Mouse (Mus musculus) liver, embryonic 14 days (tissue): ENCODE measurements around the gene Gss. TPM values are rescaled to one million over a fixed set of nuclear protein-coding genes. Genes with fewer than 3 reads are reported as not detected.

ENCODE experiments used
- polyA plus RNA-seq: library from polyadenylated mRNA; depleted of rRNA; stranded (reverse); fragments of >200 nt; gene quantifications from 2 replicates; pipeline ENCODE4 v1.2.3, GENCODE M21; 2012; rRNA removed

The Gss gene
- 35.3 and 39.8 TPM in 2 replicates for polyA plus RNA-seq

DNA sequence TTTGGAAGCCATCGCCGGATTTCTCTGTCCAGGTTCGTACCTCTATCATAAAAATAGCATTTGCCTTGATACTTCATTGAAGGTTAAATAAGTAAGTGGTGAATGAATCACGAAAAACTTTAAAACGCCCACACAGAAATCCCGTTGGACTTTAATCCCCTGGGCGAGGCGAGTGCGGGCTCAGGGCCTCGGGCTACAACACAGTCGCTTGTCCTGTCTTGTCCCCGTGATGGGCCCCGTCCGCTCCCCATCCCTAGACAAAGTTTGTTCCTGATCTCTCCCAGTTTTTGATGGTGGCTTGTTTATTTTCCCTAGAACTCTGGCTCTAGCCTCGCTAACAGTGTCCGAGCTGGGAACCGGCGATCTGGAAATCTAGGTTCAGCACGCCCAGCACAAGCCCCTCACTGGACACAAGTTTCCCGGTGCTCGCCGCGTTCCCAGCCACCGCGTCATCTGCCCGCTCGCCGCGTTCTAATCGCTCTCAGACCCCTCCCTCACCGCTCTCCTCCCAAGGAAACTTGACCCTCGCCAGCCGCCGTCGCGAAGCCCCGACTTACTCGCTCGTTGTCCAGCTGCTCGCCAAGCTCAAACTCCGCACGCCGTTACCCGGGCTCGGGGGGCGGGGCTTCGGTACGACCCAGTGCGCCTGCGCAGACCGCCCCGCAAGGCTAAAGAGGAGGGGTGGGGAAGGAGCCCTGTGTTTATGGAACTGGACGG, at the start of gene Gss:
Gss (minus strand) TSS at position 674 of the 717 bp plus-strand sequence.

DNA sequence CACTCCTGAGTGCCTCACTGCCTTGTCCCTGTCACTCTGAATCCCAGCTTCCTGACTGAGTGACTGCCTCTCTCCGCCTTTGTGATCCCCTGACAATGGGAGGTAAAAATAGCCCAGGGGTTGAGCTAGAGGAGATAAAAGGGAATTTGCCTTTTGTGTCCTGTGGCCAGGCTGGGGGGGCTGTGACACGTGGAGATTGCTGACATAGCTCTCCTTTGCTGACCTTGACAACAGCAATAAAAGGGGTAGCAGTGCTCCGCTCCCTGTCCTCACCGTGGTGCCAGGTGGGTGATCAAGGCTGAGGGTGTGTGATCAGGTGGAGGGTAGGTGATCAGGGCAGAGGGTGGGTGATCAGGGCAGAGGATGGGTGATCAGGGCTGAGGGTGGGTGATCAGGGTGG, 18.4 kb upstream of the Gss start, which contains the start of gene Myh7b:
Myh7b (plus strand) TSS at position 235 of the 400 bp plus-strand sequence.

DNA sequence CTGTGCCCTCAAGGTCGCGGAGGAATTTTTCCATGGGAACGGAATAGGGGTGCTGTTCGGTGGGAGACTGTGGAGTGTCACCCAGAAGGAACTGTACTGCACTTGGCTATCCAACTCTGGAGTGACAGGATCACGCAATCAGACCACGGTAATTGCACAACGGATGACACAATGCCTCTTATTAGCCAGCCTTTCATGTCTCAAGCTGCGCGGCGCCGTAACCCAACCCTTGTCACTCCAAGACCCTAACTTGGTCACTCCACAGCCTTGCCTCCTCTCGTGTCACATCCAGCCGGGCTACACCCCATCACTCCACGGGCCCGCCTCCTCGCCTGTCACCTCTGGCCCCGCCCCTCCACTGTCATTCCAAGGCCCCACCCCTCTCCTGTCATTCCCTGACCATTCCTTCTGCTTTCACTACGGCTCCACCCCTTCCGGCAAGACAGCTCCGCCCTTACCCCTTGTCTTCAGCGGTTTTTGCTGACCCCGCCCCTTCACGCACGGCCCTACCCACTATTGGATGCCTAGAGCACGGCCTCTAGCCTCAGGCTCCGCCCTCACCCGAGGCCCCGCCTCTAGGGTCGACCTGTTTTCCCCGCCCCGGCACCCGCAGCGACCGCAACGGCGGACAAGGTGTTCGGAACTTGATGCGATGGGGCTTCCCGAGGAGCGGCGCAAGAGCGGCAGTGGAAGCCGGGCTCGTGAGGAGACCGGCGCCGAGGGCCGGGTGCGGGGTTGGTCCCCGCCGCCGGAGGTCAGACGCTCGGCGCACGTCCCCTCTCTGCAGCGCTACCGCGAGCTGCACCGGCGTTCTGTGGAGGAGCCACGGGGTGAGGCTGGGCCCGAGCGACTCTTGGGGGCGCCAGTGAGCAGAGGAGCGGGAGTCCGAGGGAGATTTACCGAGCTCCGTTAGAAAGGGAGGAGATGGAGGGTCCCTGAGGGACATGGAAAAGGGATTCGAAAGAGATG, 74.9 kb downstream of the Gss start, which contains the start of the genes Acss2 and Ggt7:
Acss2 (plus strand) TSS at position 494 of the 969 bp plus-strand sequence.
Ggt7 (minus strand) TSS at position 783 of the 969 bp plus-strand sequence.

Other genes with a start within 250 kb of the Gss start
- 15.7 and 18.0 TPM in 2 replicates for gene Pigu, start 235.4 kb downstream of the Gss start, polyA plus RNA-seq
- 2.1 TPM in 2 replicates for gene Trp53inp2, start 211.8 kb downstream of the Gss start, polyA plus RNA-seq
- 8.7 and 10.0 TPM in 2 replicates for gene Ncoa6, start 118.9 kb downstream of the Gss start, polyA plus RNA-seq
- gene Acss2, start 74.9 kb downstream of the Gss start, polyA plus RNA-seq = 12.1 and 13.7 TPM in 2 replicates
- 0.21 and 0.26 TPM in 2 replicates for gene Ggt7, start 74.6 kb downstream of the Gss start, polyA plus RNA-seq
- 2.7 and 3.5 TPM in 2 replicates for gene Myh7b, start 18.4 kb upstream of the Gss start, polyA plus RNA-seq
- gene Trpc4ap, start 99.6 kb upstream of the Gss start, polyA plus RNA-seq = 34.3 and 36.2 TPM in 2 replicates
- 12.3 and 13.8 TPM in 2 replicates for gene Edem2, start 136.7 kb upstream of the Gss start, polyA plus RNA-seq
- not detected in 2 replicates for gene Gm17581, start 143.1 kb upstream of the Gss start, polyA plus RNA-seq
- 0.86 and 0.93 TPM in 2 replicates for gene Procr, start 158.3 kb upstream of the Gss start, polyA plus RNA-seq
- gene Mmp24, start 182.5 kb upstream of the Gss start, polyA plus RNA-seq = under 0.01 and 0.01 TPM in 2 replicates
- gene BC029722, start 226.6 kb upstream of the Gss start, polyA plus RNA-seq = 3.4 and 4.2 TPM in 2 replicates
- 65.8 and 66.0 TPM in 2 replicates for gene Eif6, start 234.1 kb upstream of the Gss start, polyA plus RNA-seq
- under 0.01 TPM in 1 of 2 replicates, not detected in the other for gene Fam83c, start 242.0 kb upstream of the Gss start, polyA plus RNA-seq